Mouse (Mus musculus): ENCODE results near the gene Otud7a.
A peak's percentile ranks its signal among the peaks of the same experiment; 100 is the strongest.
"Not testable (repeated sequence)": the region's sequence is repeated elsewhere in the genome, so short reads cannot be mapped to it uniquely, and the experiment has no call there.

The Otud7a gene

DNA sequence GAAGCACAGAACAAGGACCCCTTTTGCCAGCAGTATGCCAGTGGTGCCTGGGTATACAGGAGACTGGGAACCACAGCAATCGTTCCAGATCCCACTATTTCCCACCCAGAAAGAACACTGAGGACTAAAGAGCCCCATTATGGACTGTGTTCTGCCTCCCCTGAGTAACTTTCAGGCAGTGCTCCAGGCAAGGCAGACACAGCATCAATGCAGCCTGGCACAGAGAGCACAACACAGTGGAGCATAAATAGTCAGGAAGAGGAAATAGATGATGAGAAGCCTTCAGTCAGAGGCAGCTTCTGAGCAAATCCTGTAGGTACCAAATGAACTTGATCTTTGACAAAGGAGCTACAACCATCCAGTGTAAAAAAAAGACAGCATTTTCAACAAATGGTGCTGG lies 115.1 kb downstream of the Otud7a start:
- DNase-seq (ENCODE audit: low spot score) = no peak

DNA sequence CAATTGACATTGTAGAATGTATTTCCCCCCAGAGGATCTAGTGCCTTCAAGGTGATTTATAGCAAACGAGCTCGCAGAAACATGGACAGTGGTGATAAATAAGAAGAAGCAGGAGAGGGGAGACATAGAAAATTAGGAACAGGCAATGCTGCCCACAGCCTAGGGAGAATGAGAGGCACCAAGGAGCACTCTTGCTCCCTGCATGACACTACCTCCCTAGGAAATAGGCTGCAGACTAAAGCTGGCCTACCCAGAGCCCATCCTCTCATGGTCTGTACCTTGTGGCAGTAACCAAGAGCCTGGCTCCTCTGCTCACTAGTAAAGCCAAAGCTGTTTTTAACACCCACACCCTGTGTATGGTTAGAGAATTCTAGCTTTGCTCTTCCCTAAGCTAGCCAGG lies 138.8 kb downstream of the Otud7a start:
- no peak for DNase-seq (ENCODE audit: low spot score)

DNA sequence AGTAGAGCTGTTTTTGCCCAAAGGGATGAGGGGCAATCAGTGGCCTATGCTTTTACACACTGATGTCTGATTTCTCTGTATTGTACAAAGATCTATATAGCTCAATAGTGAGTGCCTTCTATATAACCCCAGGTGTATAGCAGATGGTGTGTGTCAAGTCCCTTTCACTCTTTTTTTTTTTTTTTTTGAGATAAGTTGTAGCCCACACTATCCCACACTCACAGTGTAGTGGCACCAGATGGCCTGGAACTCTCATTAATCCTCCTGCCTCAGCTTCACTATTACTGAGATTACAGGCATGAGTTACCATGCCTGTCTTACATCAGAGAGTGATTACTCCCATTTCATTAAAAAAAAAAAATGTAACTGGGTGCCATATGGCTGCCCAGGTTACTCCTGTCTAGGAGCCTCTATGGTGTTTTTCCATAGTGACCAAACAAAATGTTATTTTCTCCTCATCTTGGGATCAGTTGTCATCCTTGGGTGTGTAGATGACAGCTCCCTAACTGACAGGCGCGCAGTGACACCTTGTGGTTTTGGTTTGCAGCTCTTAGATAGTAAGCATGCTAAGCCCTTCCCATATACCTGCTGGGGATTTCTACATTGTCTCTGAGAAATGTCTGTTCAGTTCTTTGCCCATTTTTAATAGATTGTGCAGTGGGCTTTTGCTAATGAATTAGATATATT lies 141.8 kb downstream of the Otud7a start:
- no peak for DNase-seq (ENCODE audit: low spot score)

GRCm38 (mm10) chr7:63590305-63590704 lies 145.8 kb downstream of the Otud7a start:
- DNase-seq (ENCODE audit: low spot score) = no peak

DNA sequence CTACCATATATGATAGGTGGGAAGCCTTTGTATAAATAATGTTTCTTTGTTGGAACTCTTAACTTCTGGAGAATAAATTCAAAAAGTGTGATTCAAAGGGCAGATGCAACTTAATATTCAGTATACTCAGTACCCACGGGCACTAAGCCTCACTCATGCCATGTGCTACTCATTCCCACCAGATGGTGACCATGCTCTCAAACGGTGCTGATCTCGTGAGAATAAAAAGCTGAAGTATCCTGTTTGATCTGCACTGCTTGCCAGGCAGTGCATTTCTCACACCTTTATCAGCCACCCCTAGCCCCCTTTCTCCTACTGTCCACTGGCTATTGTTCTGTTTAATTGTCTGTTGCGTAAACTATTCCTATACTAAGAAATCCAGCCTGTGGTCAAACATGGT lies 146.8 kb downstream of the Otud7a start:
- no peak for DNase-seq (ENCODE audit: low spot score)

DNA sequence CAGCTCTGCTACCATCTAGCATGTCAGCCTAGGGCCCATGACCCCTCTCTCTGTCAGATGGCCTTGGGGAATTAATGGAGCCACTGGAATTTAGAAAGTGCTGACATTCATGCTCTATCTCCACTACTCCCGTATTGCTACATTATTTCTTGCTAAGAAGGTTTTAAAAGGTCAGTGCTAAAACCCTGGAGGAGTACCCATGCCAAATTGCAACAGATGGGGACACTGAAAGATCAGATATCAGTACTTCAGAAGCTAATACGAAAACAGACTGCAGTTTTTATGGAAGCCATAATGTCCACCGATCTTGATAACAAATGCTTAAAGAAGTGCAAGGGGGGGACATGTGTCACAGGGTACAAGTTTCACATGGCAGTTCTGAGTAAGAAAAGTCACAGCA lies 147.5 kb downstream of the Otud7a start:
- no peak for DNase-seq (ENCODE audit: low spot score)

GRCm38 (mm10) chr7:63604827-63605226 lies 160.3 kb downstream of the Otud7a start:
- DNase-seq (ENCODE audit: low spot score) = no peak

GRCm38 (mm10) chr7:63617018-63617417 lies 172.5 kb downstream of the Otud7a start:
- DNase-seq (ENCODE audit: low spot score) = no peak

DNA sequence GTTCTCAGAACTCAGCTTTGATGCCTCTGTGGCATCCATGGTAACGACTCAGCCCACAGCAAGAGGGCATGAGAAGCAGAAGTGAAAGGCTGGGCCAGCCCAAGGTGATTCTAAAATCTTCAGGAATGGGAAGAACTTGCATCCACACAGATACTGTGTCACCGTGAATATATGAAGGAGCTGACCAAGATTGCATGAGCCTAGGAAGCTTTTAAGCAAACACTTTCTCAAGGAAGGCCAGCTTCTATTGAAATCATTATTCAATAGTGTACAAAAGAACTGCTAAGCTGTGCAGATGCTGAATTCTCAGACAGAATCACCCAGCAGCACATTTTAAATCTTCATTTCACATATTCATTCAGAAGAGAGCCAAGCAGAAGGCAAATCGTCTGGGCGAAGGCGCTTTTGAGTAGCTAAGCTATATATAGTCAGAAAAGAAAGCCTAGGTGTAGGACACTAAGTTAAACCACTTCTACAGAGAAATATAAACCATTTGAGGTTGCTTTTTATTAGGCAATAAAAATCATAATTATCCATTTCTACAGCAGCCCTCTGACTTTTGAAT lies 176.3 kb downstream of the Otud7a start:
- no peak for DNase-seq (ENCODE audit: low spot score)

- no peak for DNase-seq (ENCODE audit: low spot score)
Observed at GRCm38 (mm10) chr7:63637651-63638050, 193.1 kb downstream of the Otud7a start.

DNA sequence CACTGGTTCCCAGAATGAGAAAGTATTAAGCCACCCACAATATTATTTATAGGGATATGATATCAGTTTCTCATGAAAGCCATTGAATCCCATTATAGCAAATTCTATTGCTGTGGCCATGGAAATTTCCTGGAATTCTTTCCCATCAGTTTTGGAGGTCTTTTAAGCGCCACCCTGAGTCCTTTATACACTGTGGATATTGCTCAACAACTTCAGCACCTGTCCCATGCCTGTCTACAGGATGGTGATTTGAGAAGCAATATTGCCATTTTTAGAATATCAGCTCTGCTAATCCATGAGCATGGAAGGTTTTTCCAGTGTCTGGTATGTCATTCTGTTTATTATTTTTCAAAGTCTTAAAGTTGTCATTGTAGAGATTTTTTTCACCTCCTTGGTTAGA lies 199.5 kb downstream of the Otud7a start:
- DNase-seq (ENCODE audit: low spot score) = no peak

- DNase-seq (ENCODE audit: low spot score) = no peak
Observed at GRCm38 (mm10) chr7:63647136-63647535, 202.6 kb downstream of the Otud7a start.

DNA sequence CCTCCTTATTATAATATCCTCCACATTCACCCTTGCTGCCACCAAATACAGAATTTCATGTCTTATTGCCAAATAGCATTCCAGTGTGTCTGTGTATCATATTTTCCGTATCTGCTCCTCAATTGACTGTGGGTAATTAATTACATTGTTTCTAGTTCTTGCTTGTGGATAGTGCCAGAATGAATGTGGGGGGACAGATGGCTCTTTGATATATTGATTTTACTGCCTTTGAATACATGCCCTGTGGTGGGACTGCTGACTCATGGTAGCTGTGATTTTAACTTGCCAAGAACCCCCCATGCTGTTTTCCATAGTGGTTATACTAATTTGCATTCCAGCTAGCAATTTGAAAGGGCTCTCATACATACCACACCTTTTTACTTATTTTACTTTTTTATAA lies 215.7 kb downstream of the Otud7a start:
- no peak for DNase-seq (ENCODE audit: low spot score)

DNA sequence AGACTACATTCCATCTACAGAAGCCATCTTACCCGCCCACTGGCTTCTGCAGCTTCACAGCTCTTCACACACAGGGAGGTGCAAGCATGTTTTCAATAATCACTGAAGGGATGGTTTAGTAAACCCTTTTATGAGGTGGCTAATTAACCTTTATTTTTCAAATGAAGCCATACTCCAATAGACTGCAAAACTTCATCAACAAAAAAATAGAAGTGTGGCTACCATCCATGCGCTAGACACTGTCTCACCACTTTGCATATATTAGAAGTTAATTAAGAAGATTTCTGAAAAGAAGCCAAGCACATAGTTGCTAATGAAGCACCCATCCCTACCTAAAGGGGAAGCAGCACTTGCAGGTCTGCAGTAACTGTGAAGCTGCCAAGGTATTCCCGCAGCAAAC lies 218.2 kb downstream of the Otud7a start:
- no peak for DNase-seq (ENCODE audit: low spot score)

DNA sequence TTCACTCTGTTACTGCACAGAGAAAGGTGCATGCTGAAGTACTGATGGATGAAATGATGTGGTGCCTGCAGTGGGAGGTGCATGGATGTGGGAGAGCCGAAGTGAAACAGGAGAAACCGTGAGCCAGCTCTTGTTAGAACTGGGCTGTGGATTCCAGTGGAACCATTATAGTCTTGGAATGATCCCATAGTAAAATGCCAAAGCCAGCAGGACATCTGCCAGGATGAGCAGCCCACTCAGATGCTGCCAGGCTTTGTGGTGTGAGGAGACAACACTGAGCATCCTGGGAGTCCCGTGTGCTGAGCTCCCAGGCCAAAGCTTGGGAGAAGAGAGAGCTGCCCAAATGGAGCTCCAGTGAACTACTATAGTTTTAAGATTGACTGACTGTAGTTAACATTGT lies 220.9 kb downstream of the Otud7a start:
- no peak for DNase-seq (ENCODE audit: low spot score)

GRCm38 (mm10) chr7:63667986-63668741 lies 223.6 kb downstream of the Otud7a start:
- no peak for DNase-seq (ENCODE audit: low spot score)

DNA sequence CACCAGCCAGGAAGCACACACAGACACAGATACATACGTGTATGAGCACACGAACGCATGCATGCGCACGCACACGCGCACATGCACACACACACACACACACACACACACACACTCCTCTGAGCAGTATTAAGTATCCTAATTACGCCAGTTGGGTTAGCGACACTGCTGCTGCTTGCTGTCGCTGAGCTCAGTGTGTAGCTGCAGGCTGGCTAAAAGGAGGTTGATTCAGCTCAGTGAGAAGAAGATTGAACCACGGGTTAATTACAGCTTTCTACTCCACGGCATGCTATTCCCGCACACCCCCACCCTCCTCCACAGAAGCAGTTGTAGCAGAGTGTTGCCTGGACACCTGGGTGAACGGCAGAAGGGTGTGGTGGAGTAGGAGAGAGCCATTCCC lies 224.4 kb downstream of the Otud7a start:
- no peak for DNase-seq (ENCODE audit: low spot score)

GRCm38 (mm10) chr7:63670911-63671310 lies 226.4 kb downstream of the Otud7a start:
- DNase-seq (ENCODE audit: low spot score) = not testable (repeated sequence)

- DNase-seq (ENCODE audit: low spot score) = peak; percentile 39
Observed at GRCm38 (mm10) chr7:63671904-63672303, 227.4 kb downstream of the Otud7a start.

GRCm38 (mm10) chr7:63676631-63677030 lies 232.1 kb downstream of the Otud7a start:
- no peak for DNase-seq (ENCODE audit: low spot score)

GRCm38 (mm10) chr7:63677149-63677548 lies 232.6 kb downstream of the Otud7a start:
- DNase-seq (ENCODE audit: low spot score) = no peak

GRCm38 (mm10) chr7:63687056-63687455 lies 242.5 kb downstream of the Otud7a start:
- DNase-seq (ENCODE audit: low spot score) = no peak

- DNase-seq (ENCODE audit: low spot score) = no peak
Observed at GRCm38 (mm10) chr7:63697921-63698320, 253.4 kb downstream of the Otud7a start.

All from ovary, postnatal 14 days (tissue).